Mouse (Mus musculus): ENCODE measurements around the gene Lhfpl4.

- TF ChIP-seq CTCF (IDR thresholded peaks at IDR 0.05; ENCODE audit: control insufficient read depth, insufficient read depth, low read length) (no peak), POLR2A (IDR thresholded peaks at IDR 0.05; ENCODE audit: borderline replicate concordance, control insufficient read depth, low read depth, low read length) (no peak)
These were observed 40.0 kb upstream of the Lhfpl4 start for GRCm38 (mm10) chr6:113235141-113235540.
